Mouse (Mus musculus) T-helper 1 cell (primary cell): Measurements from ENCODE around the gene Itga2b.

Experiments
- in situ Hi-C: fragments of 300-600 bp; cut with MboI, MseI; formaldehyde crosslinking; loops from one replicate; pipeline ENCODE4 v1.15.1; 2025; ENCODE audit warnings: high pct_unique_total_duplicates

Itga2b gene

DNA sequence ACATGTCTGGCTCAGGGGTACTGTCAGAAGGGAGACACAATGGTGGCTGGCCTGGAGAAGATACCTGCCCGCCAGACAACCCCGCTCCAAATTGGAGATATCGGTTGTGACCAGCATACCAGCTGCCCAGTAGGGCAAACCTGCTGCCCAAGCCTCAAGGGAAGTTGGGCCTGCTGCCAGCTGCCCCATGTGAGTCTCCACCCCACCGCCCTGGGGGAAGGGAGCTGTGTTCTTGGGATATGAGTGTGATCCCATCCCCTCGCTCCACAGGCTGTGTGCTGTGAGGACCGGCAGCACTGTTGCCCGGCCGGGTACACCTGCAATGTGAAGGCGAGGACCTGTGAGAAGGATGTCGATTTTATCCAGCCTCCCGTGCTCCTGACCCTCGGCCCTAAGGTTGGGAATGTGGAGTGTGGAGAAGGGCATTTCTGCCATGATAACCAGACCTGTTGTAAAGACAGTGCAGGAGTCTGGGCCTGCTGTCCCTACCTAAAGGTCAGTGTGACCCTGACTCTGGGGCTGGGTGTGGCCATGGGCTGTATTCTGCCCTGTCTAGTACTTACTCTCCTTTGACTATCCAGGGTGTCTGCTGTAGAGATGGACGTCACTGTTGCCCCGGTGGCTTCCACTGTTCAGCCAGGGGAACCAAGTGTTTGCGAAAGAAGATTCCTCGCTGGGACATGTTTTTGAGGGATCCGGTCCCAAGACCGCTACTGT is 34.0 kb downstream of the Itga2b start:
- in situ Hi-C loops, result no loop called here

DNA sequence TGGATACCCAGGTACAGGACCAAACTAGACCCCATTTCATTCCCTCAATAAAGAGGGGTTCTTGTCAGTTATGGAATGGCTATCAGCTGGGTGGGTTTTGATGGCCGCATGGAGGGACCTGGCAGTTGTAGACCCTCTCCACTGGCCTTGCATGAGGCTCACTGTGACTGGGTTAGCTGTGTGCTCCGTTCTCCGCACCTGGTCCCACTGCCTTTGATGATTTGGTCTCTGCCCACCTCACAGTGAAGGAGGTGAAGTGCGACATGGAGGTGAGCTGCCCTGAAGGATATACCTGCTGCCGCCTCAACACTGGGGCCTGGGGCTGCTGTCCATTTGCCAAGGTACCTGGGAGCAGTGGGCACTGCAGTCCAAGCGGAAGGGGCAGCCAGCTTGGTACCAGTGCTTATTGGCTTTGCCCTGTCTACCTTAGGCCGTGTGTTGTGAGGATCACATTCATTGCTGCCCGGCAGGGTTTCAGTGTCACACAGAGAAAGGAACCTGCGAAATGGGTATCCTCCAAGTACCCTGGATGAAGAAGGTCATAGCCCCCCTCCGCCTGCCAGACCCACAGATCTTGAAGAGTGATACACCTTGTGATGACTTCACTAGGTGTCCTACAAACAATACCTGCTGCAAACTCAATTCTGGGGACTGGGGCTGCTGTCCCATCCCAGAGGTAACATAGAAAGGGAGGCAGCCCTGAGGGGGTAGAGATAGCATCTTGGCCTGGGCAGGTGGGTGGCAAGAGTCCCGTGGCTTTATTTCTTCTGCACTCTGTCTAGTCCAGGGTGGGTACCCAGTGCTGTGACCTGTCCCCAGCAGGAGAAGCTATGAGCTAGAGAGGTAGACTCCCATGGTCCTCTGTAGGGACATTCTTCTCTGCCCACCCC is 34.9 kb downstream of the Itga2b start:
- in situ Hi-C loops, result loop anchor here (5.0 kb wide), 1 partner anchor 123 kb away; no protein-coding TSS in a partner anchor

DNA sequence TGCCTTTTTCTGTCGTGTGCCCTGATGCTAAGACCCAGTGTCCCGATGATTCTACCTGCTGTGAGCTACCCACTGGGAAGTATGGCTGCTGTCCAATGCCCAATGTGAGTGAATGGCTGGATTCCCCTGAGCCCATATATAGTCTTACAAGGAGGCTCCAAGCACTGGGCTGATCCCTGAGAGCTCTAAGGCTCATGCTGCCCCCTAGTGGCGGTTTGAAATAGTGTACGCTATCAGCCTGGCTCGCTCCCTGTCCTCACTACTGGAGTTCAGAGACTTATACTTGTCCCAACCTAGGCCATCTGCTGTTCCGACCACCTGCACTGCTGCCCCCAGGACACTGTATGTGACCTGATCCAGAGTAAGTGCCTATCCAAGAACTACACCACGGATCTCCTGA is 35.5 kb downstream of the Itga2b start:
- in situ Hi-C loops, result loop anchor here (5.0 kb wide), 1 partner anchor 122 kb away; no protein-coding TSS in a partner anchor

DNA sequence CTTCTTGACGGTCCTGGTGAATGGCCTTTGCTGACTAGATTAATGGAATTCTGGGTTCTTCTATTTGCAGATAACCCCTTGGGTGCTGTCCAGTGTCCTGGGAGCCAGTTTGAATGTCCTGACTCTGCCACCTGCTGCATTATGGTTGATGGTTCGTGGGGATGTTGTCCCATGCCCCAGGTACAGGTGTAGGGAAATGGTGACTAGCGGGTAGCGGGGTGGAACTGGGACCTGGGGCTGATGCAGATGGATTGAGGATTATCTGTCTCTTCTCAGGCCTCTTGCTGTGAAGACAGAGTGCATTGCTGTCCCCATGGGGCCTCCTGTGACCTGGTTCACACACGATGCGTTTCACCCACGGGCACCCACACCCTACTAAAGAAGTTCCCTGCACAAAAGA is 36.1 kb downstream of the Itga2b start:
- in situ Hi-C loops, result loop anchor here (5.0 kb wide), 1 partner anchor 122 kb away; no protein-coding TSS in a partner anchor

DNA sequence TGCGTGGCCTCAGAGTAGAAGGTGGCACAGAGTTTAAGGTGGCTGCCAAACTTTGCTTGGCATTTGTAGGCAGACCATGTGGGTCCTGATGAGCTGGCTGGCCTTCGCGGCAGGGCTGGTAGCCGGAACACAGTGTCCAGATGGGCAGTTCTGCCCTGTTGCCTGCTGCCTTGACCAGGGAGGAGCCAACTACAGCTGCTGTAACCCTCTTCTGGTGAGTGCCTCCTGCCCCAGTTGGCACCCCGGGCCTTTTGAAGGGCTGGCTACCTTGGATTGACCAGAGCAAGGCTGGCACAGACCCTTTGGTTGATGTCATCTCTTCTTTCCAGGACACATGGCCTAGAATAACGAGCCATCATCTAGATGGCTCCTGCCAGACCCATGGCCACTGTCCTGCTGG is 37.0 kb downstream of the Itga2b start:
- in situ Hi-C loops, result loop anchor here (5.0 kb wide), 1 partner anchor 121 kb away; no protein-coding TSS in a partner anchor

DNA sequence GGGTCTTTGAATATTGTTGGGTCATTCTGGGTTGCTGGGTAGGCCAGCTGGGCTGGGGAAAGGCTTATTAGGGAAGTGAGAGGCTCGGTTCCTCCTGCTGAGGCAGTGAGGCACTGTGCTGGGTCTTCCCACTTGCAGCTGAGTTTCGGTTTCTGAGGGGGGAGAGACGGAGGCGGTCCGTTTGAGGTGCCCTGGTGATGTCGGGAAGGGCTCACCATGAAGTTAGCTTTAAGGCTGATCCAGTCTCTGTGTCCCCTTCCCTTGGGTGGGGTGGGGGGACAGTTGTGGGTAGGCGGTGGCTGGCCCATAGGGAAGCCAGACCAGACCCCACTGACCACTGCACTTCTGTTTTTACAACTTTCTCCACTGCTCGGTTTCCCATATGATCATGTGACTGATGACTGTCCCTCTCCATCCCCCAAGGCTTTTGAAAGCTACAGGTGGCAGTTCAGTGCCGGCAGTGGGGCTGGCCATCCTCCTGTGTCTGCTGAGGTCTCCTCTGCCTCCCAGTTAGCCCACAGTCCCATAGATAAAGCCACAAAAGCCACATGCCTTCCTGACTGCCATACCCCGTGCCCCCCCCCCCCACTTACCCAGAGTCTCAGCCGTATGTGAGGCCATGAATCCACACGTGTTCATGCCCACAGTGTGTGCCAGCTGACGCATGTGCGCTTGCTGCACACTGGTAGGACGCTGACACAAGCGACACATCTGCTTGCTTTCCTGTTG is 37.6 kb downstream of the Itga2b start:
- in situ Hi-C loops, result loop anchor here (5.0 kb wide), 1 partner anchor 120 kb away; no protein-coding TSS in a partner anchor

DNA sequence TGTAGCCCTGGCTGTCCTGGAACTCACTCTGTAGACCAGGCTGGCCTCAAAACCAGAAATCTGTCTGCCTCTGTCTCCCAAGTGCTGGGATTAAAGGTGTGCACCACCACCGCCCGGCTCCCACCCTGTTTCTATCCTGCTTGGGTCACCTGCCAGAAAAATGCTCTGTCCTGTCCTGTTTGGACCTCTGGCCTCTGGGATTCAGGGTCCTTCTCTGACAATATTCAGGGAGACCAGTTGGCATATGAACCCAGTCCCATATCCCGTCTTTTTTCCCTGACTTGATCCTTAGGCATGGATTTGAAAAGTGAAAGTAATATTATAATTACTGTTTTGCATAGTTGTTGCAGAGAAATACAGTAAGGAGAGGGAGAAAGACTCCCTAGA is 38.2 kb downstream of the Itga2b start:
- in situ Hi-C loops, result loop anchor here (5.0 kb wide), 1 partner anchor 119 kb away; no protein-coding TSS in a partner anchor

DNA sequence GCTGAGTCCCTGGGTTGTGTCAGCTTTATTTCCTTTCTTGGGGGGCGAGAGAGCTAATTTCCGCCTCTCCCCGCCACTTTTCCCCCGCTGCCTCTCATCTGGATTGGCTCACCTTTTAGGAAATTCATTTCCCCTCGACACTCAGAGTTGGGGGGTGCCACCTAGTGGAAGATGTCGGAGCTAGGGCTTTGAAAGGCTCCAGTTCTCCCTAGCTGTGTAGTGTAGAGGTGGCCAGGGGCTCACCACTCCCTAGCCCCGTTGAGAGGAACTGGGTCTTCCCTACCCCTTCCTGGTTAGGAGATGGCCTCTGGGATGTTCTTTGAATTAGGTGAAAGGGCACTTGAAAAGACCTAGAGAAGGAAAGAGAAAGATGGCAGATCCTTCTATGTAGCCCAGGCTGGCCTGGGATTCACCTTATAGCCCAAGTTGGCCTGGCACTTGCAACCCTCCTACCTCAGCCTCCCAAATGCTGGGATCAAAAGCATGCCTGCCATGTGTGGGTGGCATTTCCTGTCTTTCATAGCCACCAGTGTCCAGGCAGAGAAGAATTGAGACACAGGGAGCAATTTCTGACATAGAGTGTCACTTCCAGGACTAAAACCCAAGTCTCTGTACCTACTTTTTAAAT is 38.8 kb downstream of the Itga2b start:
- in situ Hi-C loops, result loop anchor here (5.0 kb wide), 1 partner anchor 119 kb away; no protein-coding TSS in a partner anchor

DNA sequence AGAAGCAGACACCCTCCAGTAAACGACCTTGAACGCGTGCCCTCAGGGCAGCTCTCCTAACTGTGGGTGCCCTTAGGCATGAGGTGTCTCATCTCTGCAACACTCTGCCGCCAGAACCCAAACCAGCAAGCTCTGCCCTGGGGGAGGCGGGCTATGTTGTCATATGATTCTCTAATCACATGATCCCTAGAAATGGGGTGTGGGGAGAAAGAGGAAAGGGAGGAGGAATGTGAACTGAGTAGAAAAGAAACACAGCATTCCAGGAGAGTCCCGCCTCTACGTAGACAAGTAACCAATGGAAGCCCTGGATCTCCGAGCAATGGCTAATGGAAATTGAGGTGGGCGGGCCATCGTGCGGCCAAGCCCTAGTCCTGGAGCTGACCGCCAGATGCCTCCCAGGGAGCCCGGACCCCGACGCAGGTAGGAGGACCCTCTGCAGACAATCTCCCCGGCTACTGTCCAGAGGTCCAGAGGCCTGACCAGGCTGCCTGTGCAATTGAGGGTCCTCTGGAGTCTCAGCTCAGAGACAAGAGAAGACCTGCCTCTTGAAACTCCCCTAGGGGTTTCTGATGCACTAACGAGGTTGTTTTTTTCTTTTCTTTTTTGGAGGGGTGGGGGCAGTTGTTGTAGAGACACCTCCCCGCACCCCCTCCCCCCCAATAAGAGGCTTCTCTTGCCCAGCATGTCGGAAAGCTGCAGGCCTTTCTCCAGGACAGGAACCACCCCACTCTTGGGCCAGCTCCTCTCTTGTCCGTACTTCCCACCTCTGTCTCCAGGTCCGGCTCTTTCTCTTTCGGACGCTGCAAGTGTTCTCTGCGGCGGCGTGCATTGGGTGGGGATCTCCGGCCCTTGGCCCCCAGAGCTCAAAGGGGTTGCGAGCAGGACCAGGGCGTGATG is 39.6 kb downstream of the Itga2b start, which contains the start of gene Grn:
Gene Grn, plus strand, starts transcription at position 195 of the 897 bp plus-strand sequence.
- in situ Hi-C loops, result loop anchor here (5.0 kb wide), 1 partner anchor 118 kb away; no protein-coding TSS in a partner anchor

DNA sequence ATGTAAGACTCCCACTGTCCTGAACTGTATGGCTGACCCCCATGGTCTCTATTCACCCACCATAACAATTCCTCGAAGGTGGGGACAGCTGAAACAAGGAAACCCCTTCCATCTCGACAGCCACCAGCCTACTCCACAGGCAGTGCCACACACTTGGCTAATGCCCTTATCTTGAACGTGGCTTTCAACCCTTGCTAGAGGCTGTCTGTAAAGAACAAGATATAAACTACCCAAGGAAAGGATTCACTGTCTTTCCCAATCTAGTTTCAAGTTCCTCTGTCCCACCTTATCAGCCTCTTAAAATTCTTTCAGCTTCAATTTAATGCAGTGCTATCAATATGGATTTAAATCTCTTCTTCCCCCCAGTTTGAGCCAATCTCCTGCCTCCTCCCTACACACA is 40.4 kb downstream of the Itga2b start:
- in situ Hi-C loops, result no loop called here

DNA sequence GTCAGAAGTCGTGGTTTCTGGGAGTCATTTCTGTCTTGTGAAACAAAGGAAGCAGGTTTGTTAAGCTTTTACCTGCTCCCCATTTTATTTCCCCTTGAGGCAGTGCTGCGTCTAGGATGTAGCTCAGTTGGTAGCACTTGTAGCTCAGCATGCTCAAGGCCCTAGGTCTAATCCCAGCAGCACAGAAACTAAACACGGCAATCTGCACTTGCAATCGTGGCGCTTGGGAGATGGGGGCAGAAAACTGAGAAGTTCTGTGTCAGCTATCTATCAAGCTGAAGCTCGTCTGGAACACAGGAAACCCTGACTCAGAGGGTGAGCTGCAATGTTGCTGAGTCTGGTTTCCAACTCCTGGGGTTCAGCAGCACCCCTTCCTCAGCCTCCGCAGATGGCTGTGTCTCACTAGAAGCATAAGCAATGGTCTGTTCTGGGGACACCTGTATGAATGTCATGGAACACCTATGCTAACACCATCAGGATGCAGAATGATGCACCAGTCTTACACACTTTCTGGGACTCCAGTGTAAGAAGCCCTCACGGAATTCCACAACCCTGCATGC is 40.9 kb downstream of the Itga2b start:
- in situ Hi-C loops, result no loop called here

DNA sequence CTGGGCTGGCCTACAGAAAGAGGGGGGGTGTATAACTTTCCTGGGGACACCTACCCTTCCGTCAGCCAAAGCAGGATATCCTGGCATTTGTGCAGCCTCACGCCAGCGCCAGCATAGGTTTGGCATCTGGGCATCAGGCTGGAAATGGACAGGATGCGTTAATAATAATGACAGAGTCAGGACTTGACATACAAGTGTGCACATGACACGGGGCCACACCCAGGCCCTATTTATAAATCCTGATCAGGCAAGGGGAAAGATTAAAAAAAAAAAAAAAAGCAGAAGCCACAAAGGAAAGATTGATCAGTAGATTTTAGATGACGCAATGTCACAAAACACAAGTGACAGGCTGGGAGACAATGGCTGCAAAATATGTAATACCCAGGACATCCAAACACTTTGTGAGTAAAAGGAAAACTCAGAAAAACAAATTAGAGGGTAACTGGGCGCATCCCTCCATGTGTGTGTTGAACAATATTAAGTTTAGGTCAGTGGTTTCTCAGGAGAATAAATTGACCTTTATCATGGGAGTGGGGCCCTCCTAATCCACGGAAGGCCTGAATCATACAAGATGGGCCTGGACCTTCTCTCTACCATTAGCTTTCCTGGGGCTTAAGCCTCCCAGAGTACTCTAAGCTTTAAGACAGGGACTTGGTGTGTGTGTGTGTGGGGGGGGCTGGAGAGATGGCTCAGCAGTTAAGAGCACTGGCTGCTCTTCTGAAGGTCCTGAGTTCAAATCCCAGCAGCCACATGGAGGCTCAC is 44.2 kb downstream of the Itga2b start:
- in situ Hi-C loops, result no loop called here

DNA sequence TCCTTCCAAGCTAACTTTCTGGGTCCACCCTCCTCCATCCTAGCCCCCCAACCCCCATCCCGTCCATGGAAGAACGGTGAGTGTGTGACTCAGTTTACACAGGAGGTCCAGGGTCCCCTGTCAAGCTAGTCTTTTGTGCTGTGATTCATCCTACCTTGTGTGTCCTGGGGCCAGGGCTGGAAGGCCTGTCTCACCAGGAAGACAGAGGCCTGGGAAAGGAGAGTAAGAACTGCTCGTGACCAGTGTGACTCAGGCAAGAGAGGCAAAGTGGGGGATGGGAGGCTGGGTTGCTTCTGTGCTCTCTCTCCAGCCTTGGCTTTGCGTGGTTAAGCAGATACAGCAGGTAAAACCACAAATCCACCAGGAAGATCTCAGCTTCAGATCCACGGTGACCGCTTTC is 45.3 kb downstream of the Itga2b start:
- in situ Hi-C loops, result no loop called here

DNA sequence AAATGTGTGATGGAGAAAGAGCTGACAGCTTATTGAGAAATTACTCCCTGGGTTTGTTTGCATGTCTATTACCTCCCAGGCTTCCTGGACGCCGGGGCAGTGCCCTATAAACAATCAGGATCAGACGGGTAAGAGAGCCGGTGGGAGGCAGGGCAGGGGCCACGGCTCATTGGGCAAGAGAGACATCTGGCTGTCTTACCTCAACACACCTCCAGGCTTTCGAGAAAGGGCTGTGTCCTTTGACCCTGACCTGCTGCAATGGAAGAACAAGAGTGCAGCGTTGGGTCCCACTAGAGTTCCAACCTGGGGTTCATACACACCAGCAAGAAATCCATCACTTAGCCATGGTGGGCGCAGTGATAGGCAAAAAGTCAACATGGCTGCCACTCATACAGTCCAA is 48.4 kb downstream of the Itga2b start:
- in situ Hi-C loops, result no loop called here

DNA sequence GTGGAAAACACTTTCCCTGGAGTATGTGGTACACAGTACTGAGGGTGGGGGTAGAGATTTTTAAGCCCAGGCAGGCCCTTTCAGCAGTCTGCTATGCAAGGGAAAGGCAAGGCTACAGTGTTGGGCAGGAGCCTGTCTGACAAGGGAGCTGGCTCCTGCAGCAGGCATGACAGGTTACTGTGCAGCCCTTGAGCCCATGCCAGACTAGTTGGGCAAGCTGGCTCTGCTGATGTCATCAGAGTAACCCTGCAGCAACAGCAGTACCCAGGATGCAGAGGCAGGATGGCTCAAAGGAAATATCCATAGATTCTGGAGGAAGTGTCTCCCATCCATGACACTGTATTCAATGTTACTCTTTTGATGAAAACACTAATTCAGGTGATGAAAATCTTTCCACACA is 51.0 kb downstream of the Itga2b start:
- in situ Hi-C loops, result no loop called here

DNA sequence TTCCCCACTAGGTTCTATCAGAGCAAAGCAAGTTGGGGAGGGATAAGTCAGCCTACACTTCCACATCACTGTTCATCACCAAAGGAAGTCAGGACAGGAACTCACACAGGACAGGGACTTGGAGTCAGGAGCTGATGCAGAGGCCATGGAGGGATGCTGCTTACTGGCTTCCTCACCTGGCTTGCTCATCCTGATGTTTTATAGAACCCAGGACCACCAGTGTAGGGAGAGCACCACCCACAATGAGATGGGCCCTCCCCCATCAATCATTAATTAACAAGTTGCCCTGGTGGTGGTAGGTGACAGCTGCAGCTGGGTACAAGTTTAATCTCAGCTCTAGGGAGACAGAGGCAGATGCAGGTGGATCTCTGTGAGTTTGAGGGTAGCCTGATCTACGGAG is 52.8 kb downstream of the Itga2b start:
- in situ Hi-C loops, result no loop called here

DNA sequence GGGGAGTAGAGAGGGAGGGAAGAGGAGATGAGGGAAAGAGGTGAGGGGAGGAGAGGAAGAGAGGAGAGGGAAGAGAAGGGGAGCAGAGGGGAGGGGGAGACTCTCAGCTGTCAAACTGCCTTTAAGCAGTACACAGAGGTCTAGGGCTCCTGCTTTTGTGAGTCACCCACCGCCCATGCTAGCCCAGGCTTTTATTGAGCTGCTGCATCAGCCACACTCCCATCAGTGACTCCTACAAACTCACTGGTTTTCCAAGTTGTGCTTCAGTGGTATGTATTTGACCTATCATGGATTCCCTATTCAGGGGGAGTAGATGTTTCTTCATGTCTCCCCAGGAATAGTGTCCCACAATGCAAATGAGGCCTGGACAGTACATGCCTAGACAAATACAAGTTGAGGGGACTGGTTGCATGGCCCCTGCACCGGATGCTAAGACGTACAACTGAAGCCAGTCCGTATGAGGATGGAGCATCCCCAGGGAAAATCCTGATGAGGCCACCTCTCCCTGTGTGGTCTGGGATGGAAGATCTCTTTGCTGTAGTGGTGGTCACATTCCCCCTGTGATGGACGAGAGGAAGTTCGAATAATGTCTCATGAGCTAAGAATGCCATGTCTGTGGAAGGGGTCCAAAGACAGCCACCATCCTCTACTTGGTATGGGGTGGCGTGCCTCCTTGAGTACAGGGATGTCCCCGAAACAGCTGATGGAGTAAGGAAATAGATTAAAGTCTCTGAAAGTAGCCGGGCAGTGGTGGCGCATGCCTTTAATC is 54.7 kb downstream of the Itga2b start:
- in situ Hi-C loops, result no loop called here

DNA sequence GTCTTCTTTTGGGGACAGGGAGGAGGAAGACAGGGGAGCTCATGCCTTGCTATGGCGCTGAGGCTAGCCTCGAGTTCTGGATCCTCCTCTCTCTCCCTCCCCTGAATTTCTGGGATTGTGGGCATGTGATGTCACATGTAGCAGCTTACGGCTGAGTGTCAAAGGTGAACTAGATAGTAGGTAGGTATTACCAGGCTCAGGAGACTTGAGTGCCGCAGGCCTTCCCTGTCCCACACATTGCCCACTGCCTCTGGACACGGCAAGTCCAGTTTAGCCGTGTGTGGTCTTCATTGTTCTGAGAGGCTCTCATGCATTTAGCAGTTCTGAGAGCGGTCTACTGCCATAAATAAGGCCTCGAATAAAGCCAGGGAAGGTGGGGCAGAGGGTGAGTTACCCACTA is 56.9 kb downstream of the Itga2b start:
- in situ Hi-C loops, result no loop called here
